Mouse (Mus musculus) liver, adult 2 months (tissue): ENCODE results near the gene Gtf2a2.

Experiments
- CTCF ChIP-seq: fragments of 200-500 bp; IDR thresholded peaks from 2 replicates; pipeline ENCODE4 v1.5.1; 2011; ENCODE audit warnings: low read depth, low read length, control low read depth
- POLR2A ChIP-seq: fragments of 200-500 bp; IDR thresholded peaks from 2 replicates; pipeline ENCODE4 v1.6.1; 2011; ENCODE audit warnings: low read length, control low read depth; ENCODE audit not compliant: insufficient read depth; ENCODE audit errors: extremely low read depth

- no peak for TF ChIP-seq CTCF
- TF ChIP-seq POLR2A = no peak
Measured at GRCm38 (mm10) chr9:70047839-70048238, 35.5 kb downstream of the Gtf2a2 start.
